Mouse (Mus musculus) forebrain, embryonic 15.5 days (tissue): ENCODE results near the gene Vmn1r54. TPM values are rescaled to one million over a fixed set of nuclear protein-coding genes. Genes with fewer than 3 reads are reported as not detected.
"Not testable (repeated sequence)": the region's sequence is repeated elsewhere in the genome, so short reads cannot be mapped to it uniquely, and the experiment has no call there.

Experiments used
- ATAC-seq: fragments of 200-750 bp; cut with Nextera tagmentation; replicated peaks from 2 replicates; pipeline ENCODE4 v1.8.0; 2017; ENCODE audit warnings: mild to moderate bottlenecking, moderate TSS enrichment, moderate library complexity
- H3K27ac ChIP-seq: fragments of 300-500 bp; sonication (generic); replicated peaks from 2 replicates; pipeline ENCODE4 v1.5.1; 2015; ENCODE audit warnings: mild to moderate bottlenecking, inconsistent platforms
- H3K27me3 ChIP-seq: fragments of 300-500 bp; sonication (generic); 2 replicates; pipeline ENCODE4 v1.6.1; 2015; ENCODE audit warnings: inconsistent platforms
- H3K36me3 ChIP-seq: fragments of 300-500 bp; sonication (generic); 2 replicates; pipeline ENCODE4 v1.6.1; 2015; ENCODE audit warnings: mild to moderate bottlenecking, inconsistent platforms
- H3K4me1 ChIP-seq: fragments of 300-500 bp; sonication (generic); 2 replicates; pipeline ENCODE4 v1.6.1; 2015; ENCODE audit warnings: inconsistent platforms
- H3K4me2 ChIP-seq: fragments of 300-500 bp; sonication (generic); replicated peaks from 2 replicates; pipeline ENCODE4 v1.6.1; 2015; ENCODE audit warnings: mild to moderate bottlenecking, inconsistent platforms
- H3K4me3 ChIP-seq: fragments of 300-500 bp; sonication (generic); 2 replicates; pipeline ENCODE4 v1.5.1; 2015; ENCODE audit warnings: mild to moderate bottlenecking, inconsistent platforms
- H3K9ac ChIP-seq: fragments of 300-500 bp; sonication (generic); replicated peaks from 2 replicates; pipeline ENCODE4 v1.6.1; 2015; ENCODE audit warnings: mild to moderate bottlenecking, inconsistent platforms
- H3K9me3 ChIP-seq: fragments of 300-500 bp; sonication (generic); 2 replicates; pipeline ENCODE4 v1.6.1; 2016; ENCODE audit warnings: inconsistent platforms
- WGBS: fragments of 180-500 bp; shearing (Covaris S2); methylation state at CpG from one replicate; pipeline ENCODE4 v1.1.7; 2015; ENCODE audit warnings: mixed read lengths; 5-methylcytosine and 5-hydroxymethylcytosine counted together
- polyA plus RNA-seq: library from polyadenylated mRNA; unstranded; fragments of >200 nt; fragmentation: Nextera tagmentation; extraction: Ambion mirVana; gene quantifications from 2 replicates; pipeline ENCODE4 v1.2.1, GENCODE M21; 2015

The Vmn1r54 gene
- polyA plus RNA-seq: not detected in 2 replicates

GRCm38 (mm10) chr6:90246000-90246399 is at the start of gene Vmn1r54:
TSS of gene Vmn1r54 (plus strand) at chr6:90246300.
- 74% methylated on average over 1 of the region's 1 CpGs for WGBS
- Histone ChIP-seq H3K9me3 (no peaks in the 10 kb centered on the region), H3K4me3 (no peak within 1 kb of the TSS), H3K9ac (no peak within 1 kb of the TSS), H3K4me1 (no peaks in the 10 kb centered on the region), H3K36me3 (no peaks in the 10 kb centered on the region), H3K4me2 (no peak within 1 kb of the TSS), H3K27me3 (no peaks in the 10 kb centered on the region), H3K27ac (no peak within 1 kb of the TSS)
- no peak for ATAC-seq

- not testable (repeated sequence) for H3K4me3 ChIP-seq, H3K27ac ChIP-seq, H3K9ac ChIP-seq, H3K4me1 ChIP-seq, H3K27me3 ChIP-seq, H3K9me3 ChIP-seq, ATAC-seq, H3K36me3 ChIP-seq, H3K4me2 ChIP-seq
- 87% methylated on average over 2 of the region's 2 CpGs for WGBS
These were observed 43.6 kb upstream of the Vmn1r54 start, which contains the start of gene V1ra8 for GRCm38 (mm10) chr6:90202493-90202892. TSS of gene V1ra8 (plus strand) at chr6:90202793.

GRCm38 (mm10) chr6:90224338-90224737 is 21.8 kb upstream of the Vmn1r54 start, which contains the start of gene Vmn1r53:
TSS of gene Vmn1r53 (minus strand) at chr6:90224438.
- H3K9ac ChIP-seq: no peak within 1 kb of the TSS
- no peak within 1 kb of the TSS for H3K4me3 ChIP-seq
- no peak for ATAC-seq
- H3K27ac ChIP-seq: no peak within 1 kb of the TSS
- no peaks in the 10 kb centered on the region for H3K27me3 ChIP-seq
- H3K9me3 ChIP-seq: no peaks in the 10 kb centered on the region; the same call in 1 of the 2 replicates
- WGBS: 92% methylated on average over 1 of the region's 1 CpGs
- no peaks in the 10 kb centered on the region for H3K4me1 ChIP-seq
- no peaks in the 10 kb centered on the region for H3K36me3 ChIP-seq
- H3K4me2 ChIP-seq: no peak within 1 kb of the TSS

GRCm38 (mm10) chr6:90232114-90232513 is 14.0 kb upstream of the Vmn1r54 start:
- H3K27me3 ChIP-seq, H3K4me1 ChIP-seq, H3K36me3 ChIP-seq, H3K27ac ChIP-seq, H3K9me3 ChIP-seq, H3K4me2 ChIP-seq, H3K4me3 ChIP-seq, ATAC-seq, H3K9ac ChIP-seq: not testable (repeated sequence)
- 91% methylated on average over 4 of the region's 4 CpGs for WGBS

GRCm38 (mm10) chr6:90232681-90233080 is 13.4 kb upstream of the Vmn1r54 start:
- Histone ChIP-seq H3K27ac (no peak overlapping the region), H3K36me3 (no peaks in the 10 kb centered on the region), H3K9me3 (no peaks in the 10 kb centered on the region; the same call in 1 of the 2 replicates), H3K4me1 (no peaks in the 10 kb centered on the region), H3K4me3 (no peak overlapping the region), H3K9ac (no peak overlapping the region), H3K4me2 (no peak overlapping the region), H3K27me3 (no peaks in the 10 kb centered on the region)
- 69% methylated on average over 27 of the region's 27 CpGs for WGBS
- no peak for ATAC-seq

- Histone ChIP-seq H3K9ac (no peak overlapping the region), H3K9me3 (no peaks in the 10 kb centered on the region), H3K36me3 (no peaks in the 10 kb centered on the region), H3K4me2 (no peak overlapping the region), H3K27me3 (no peaks in the 10 kb centered on the region), H3K4me3 (no peak overlapping the region), H3K4me1 (no peaks in the 10 kb centered on the region), H3K27ac (no peak overlapping the region)
- WGBS: 78% methylated on average over 3 of the region's 3 CpGs
- ATAC-seq: no peak
These were observed 2.1 kb upstream of the Vmn1r54 start for GRCm38 (mm10) chr6:90244019-90244418.

- Histone ChIP-seq H3K27me3 (no peaks in the 10 kb centered on the region), H3K27ac (no peak overlapping the region), H3K4me1 (no peaks in the 10 kb centered on the region), H3K9ac (no peak overlapping the region), H3K4me2 (no peak overlapping the region), H3K36me3 (no peaks in the 10 kb centered on the region), H3K4me3 (no peak overlapping the region), H3K9me3 (no peaks in the 10 kb centered on the region)
- ATAC-seq: no peak
- WGBS: 57% methylated on average over 12 of the region's 12 CpGs
These were observed 42.2 kb downstream of the Vmn1r54 start for GRCm38 (mm10) chr6:90288265-90288664.

GRCm38 (mm10) chr6:90300919-90301318 is 54.8 kb downstream of the Vmn1r54 start, which contains the start of gene BC048671:
TSS of gene BC048671 (plus strand) at chr6:90301219.
- Histone ChIP-seq H3K27me3 (no peaks in the 10 kb centered on the region), H3K27ac (no peak within 1 kb of the TSS), H3K36me3 (no peaks in the 10 kb centered on the region), H3K9me3 (no peaks in the 10 kb centered on the region), H3K4me1 (no peaks in the 10 kb centered on the region), H3K9ac (no peak within 1 kb of the TSS), H3K4me3 (no peak within 1 kb of the TSS), H3K4me2 (no peak within 1 kb of the TSS)
- 93% methylated on average over 1 of the region's 1 CpGs for WGBS
- no peak for ATAC-seq

- Histone ChIP-seq H3K4me1 (no peaks in the 10 kb centered on the region), H3K9ac (no peak overlapping the region), H3K4me2 (no peak overlapping the region), H3K36me3 (no peaks in the 10 kb centered on the region), H3K9me3 (no peaks in the 10 kb centered on the region), H3K4me3 (no peak overlapping the region), H3K27me3 (no peaks in the 10 kb centered on the region), H3K27ac (no peak overlapping the region)
- 90% methylated on average over 6 of the region's 6 CpGs for WGBS
- ATAC-seq: no peak
These were observed 60.3 kb downstream of the Vmn1r54 start for GRCm38 (mm10) chr6:90306315-90306975.

GRCm38 (mm10) chr6:90308839-90309778 is 63.0 kb downstream of the Vmn1r54 start:
- no peak overlapping the region for H3K27ac ChIP-seq
- no peak overlapping the region for H3K4me2 ChIP-seq
- no peak overlapping the region for H3K9ac ChIP-seq
- no peaks in the 10 kb centered on the region for H3K4me1 ChIP-seq
- no peaks in the 10 kb centered on the region for H3K36me3 ChIP-seq
- H3K27me3 ChIP-seq: no peaks in the 10 kb centered on the region
- 90% methylated on average over 87 of the region's 87 CpGs for WGBS
- no peaks in the 10 kb centered on the region for H3K9me3 ChIP-seq
- ATAC-seq: no peak
- H3K4me3 ChIP-seq: no peak overlapping the region

GRCm38 (mm10) chr6:90315961-90316360 is 69.9 kb downstream of the Vmn1r54 start:
- Histone ChIP-seq H3K4me1 (no peaks in the 10 kb centered on the region), H3K27me3 (no peaks in the 10 kb centered on the region), H3K9ac (no peak overlapping the region), H3K9me3 (no peaks in the 10 kb centered on the region), H3K4me3 (no peak overlapping the region), H3K27ac (no peak overlapping the region), H3K4me2 (no peak overlapping the region), H3K36me3 (no peaks in the 10 kb centered on the region)
- no peak for ATAC-seq
- 83% methylated on average over 5 of the region's 5 CpGs for WGBS

GRCm38 (mm10) chr6:90317510-90318258 is 71.6 kb downstream of the Vmn1r54 start:
- H3K36me3 ChIP-seq: no peaks in the 10 kb centered on the region

More at GRCm38 (mm10) chr6:90317510-90318258, 71.6 kb downstream of the Vmn1r54 start:
- Histone ChIP-seq H3K9ac (no peak overlapping the region), H3K27ac (no peak overlapping the region), H3K9me3 (no peaks in the 10 kb centered on the region), H3K27me3 (no peaks in the 10 kb centered on the region), H3K4me3 (no peak overlapping the region), H3K4me2 (no peak overlapping the region), H3K4me1 (no peaks in the 10 kb centered on the region)
- 86% methylated on average over 2 of the region's 2 CpGs for WGBS
- ATAC-seq: no peak
